Mouse (Mus musculus) liver, embryonic 12.5 days (tissue): Measurements from ENCODE around the gene Syce3. TPM values are rescaled to one million over a fixed set of nuclear protein-coding genes. Genes with fewer than 3 reads are reported as not detected.

ENCODE experiments used
- ATAC-seq: fragments of 200-750 bp; cut with Nextera tagmentation; 2 replicates; pipeline ENCODE4 v1.8.0; 2017; ENCODE audit warnings: moderate number of reproducible peaks, mild to moderate bottlenecking, moderate library complexity
- H3K27ac ChIP-seq: fragments of 300-500 bp; sonication (generic); 2 replicates; pipeline ENCODE4 v1.5.1; 2016; ENCODE audit warnings: mild to moderate bottlenecking
- H3K27me3 ChIP-seq: fragments of 300-500 bp; sonication (generic); replicated peaks from 2 replicates; pipeline ENCODE4 v1.6.1; 2016; ENCODE audit warnings: mild to moderate bottlenecking, moderate library complexity
- H3K36me3 ChIP-seq: fragments of 300-500 bp; sonication (generic); 2 replicates; pipeline ENCODE4 v1.6.1; 2016; ENCODE audit warnings: mild to moderate bottlenecking, moderate library complexity
- H3K4me1 ChIP-seq: fragments of 300-500 bp; sonication (generic); 2 replicates; pipeline ENCODE4 v1.6.1; 2016
- H3K4me2 ChIP-seq: fragments of 300-500 bp; sonication (generic); 2 replicates; pipeline ENCODE4 v1.6.1; 2016; ENCODE audit warnings: mild to moderate bottlenecking, moderate library complexity
- H3K4me3 ChIP-seq: fragments of 300-500 bp; sonication (generic); 2 replicates; pipeline ENCODE4 v1.5.1; 2016; ENCODE audit warnings: mild to moderate bottlenecking, moderate library complexity
- H3K9ac ChIP-seq: fragments of 300-500 bp; sonication (generic); 2 replicates; pipeline ENCODE4 v1.6.1; 2016; ENCODE audit warnings: mild to moderate bottlenecking, moderate library complexity
- H3K9me3 ChIP-seq: fragments of 300-500 bp; sonication (generic); replicated peaks from 2 replicates; pipeline ENCODE4 v1.6.1; 2016; ENCODE audit warnings: mild to moderate bottlenecking, moderate library complexity
- WGBS: fragments of 180-500 bp; shearing (Covaris S2); methylation state at CpG from one replicate; pipeline ENCODE4 v1.1.7; 2016; ENCODE audit not compliant: insufficient replicate concordance; 5-methylcytosine and 5-hydroxymethylcytosine counted together
- polyA plus RNA-seq: library from polyadenylated mRNA; unstranded; fragments of >200 nt; fragmentation: Nextera tagmentation; extraction: Ambion mirVana; gene quantifications from 2 replicates; pipeline ENCODE4 v1.2.1, GENCODE M21; 2016

The Syce3 gene
- polyA plus RNA-seq, 1 experiment from 2014 or later: not detected

DNA sequence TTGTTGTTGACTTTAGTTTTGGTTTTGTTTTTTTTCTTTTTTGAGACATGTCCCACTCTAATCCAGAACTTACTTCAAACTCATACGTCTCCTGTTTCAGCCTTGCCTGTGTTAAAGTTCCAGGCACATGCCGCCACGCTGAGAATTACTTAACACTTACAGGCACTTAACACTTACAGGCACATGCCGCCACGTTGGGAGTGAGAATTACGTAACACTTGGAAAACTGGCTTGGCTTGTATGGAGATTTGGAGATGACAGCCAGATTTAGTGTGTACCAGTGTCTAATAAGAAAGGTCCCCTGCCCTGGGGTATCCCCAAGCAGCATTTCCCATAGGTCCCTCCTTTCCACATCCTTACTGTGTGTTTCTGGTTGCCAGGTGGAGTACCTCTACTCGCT is 47.3 kb downstream of the Syce3 start:
- H3K9ac ChIP-seq: no peak overlapping the region
- H3K27ac ChIP-seq: no peak overlapping the region
- no peak overlapping the region for H3K4me2 ChIP-seq
- no peaks in the 10 kb centered on the region for H3K27me3 ChIP-seq
- H3K9me3 ChIP-seq: no peaks in the 10 kb centered on the region
- H3K4me3 ChIP-seq: no peak overlapping the region
- 90% methylated on average over 7 of the region's 7 CpGs for WGBS
- peaks cover 98% of the 10 kb centered on the region for H3K36me3 ChIP-seq
- peaks cover 19% of the 10 kb centered on the region for H3K4me1 ChIP-seq
- ATAC-seq: no peak

GRCm38 (mm10) chr15:89358784-89359183 is 51.5 kb downstream of the Syce3 start:
- WGBS: 31% methylated on average over 3 of the region's 3 CpGs
- ATAC-seq: no peak
- no peak overlapping the region; the same call in 1 of the 2 replicates for H3K9ac ChIP-seq
- peaks cover 61% of the 10 kb centered on the region for H3K36me3 ChIP-seq
- H3K27ac ChIP-seq: no peak overlapping the region
- no peaks in the 10 kb centered on the region for H3K9me3 ChIP-seq
- no peak overlapping the region for H3K4me3 ChIP-seq
- peaks cover 44% of the 10 kb centered on the region for H3K4me1 ChIP-seq
- 0 out of 2 replicates have a peak overlapping the region, but pooled peaks have one; percentile 7 for H3K4me2 ChIP-seq
- no peaks in the 10 kb centered on the region for H3K27me3 ChIP-seq

GRCm38 (mm10) chr15:89356372-89356771 is 53.9 kb downstream of the Syce3 start:
- H3K4me3 ChIP-seq: peak overlapping the region; percentile 80
- under 1% methylated on average over 15 of the region's 15 CpGs for WGBS
- H3K27ac ChIP-seq: peak overlapping the region; percentile 86
- peak overlapping the region; percentile 91 for H3K9ac ChIP-seq
- H3K36me3 ChIP-seq: peaks cover 61% of the 10 kb centered on the region
- H3K4me1 ChIP-seq: peaks cover 46% of the 10 kb centered on the region
- no peaks in the 10 kb centered on the region for H3K27me3 ChIP-seq
- peak; percentile 63 for ATAC-seq
- no peaks in the 10 kb centered on the region for H3K9me3 ChIP-seq
- H3K4me2 ChIP-seq: peak overlapping the region; percentile 92

- Histone ChIP-seq H3K36me3 (peaks cover 61% of the 10 kb centered on the region), H3K27ac (peak within 1 kb of the TSS; percentile 86), H3K27me3 (no peaks in the 10 kb centered on the region), H3K4me2 (peak within 1 kb of the TSS; percentile 92), H3K9ac (peak within 1 kb of the TSS; percentile 91), H3K9me3 (no peaks in the 10 kb centered on the region), H3K4me1 (peaks cover 46% of the 10 kb centered on the region), H3K4me3 (peak within 1 kb of the TSS; percentile 80)
- peak; percentile 88 for ATAC-seq
- WGBS: under 1% methylated on average over 64 of the region's 64 CpGs
These were observed 54.8 kb downstream of the Syce3 start, which contains the start of the genes Lmf2 and Ncaph2 for GRCm38 (mm10) chr15:89355241-89356187. Gene Lmf2 (minus strand): TSS chr15:89355659. Gene Ncaph2 (plus strand): TSS chr15:89355719.

GRCm38 (mm10) chr15:89354455-89354854 is 55.8 kb downstream of the Syce3 start:
- no peaks in the 10 kb centered on the region for H3K27me3 ChIP-seq
- peak overlapping the region; percentile 80 for H3K4me3 ChIP-seq
- peak overlapping the region; percentile 92 for H3K4me2 ChIP-seq
- H3K4me1 ChIP-seq: peaks cover 41% of the 10 kb centered on the region
- H3K36me3 ChIP-seq: peaks cover 60% of the 10 kb centered on the region
- no peak for ATAC-seq
- no peaks in the 10 kb centered on the region for H3K9me3 ChIP-seq
- peak overlapping the region; percentile 84; the same call in 1 of the 2 replicates for H3K27ac ChIP-seq
- 69% methylated on average over 7 of the region's 7 CpGs for WGBS
- H3K9ac ChIP-seq: peak overlapping the region; percentile 91

- H3K4me1 ChIP-seq: peaks cover 34% of the 10 kb centered on the region
- H3K27ac ChIP-seq: no peak overlapping the region
- peak overlapping the region; percentile 80 for H3K4me3 ChIP-seq
- no peaks in the 10 kb centered on the region for H3K27me3 ChIP-seq
- H3K9ac ChIP-seq: peak overlapping the region; percentile 91
- H3K36me3 ChIP-seq: peaks cover 56% of the 10 kb centered on the region
- H3K9me3 ChIP-seq: no peaks in the 10 kb centered on the region
- peak overlapping the region; percentile 92 for H3K4me2 ChIP-seq
- 93% methylated on average over 16 of the region's 16 CpGs for WGBS
- ATAC-seq: no peak
These were observed 56.5 kb downstream of the Syce3 start for GRCm38 (mm10) chr15:89353837-89354236.

GRCm38 (mm10) chr15:89352795-89353194 is 57.5 kb downstream of the Syce3 start:
- Histone ChIP-seq H3K27me3 (no peaks in the 10 kb centered on the region), H3K36me3 (peaks cover 47% of the 10 kb centered on the region), H3K9ac (no peak overlapping the region), H3K4me1 (peaks cover 24% of the 10 kb centered on the region), H3K9me3 (no peaks in the 10 kb centered on the region), H3K27ac (no peak overlapping the region), H3K4me2 (no peak overlapping the region), H3K4me3 (no peak overlapping the region)
- ATAC-seq: no peak
- WGBS: 91% methylated on average over 12 of the region's 12 CpGs

GRCm38 (mm10) chr15:89352054-89352453 is 58.2 kb downstream of the Syce3 start:
- WGBS: 93% methylated on average over 14 of the region's 14 CpGs
- no peak for ATAC-seq
- Histone ChIP-seq H3K4me1 (peaks cover 17% of the 10 kb centered on the region), H3K27ac (no peak overlapping the region), H3K9me3 (no peaks in the 10 kb centered on the region), H3K4me3 (no peak overlapping the region), H3K9ac (no peak overlapping the region), H3K36me3 (peaks cover 47% of the 10 kb centered on the region), H3K27me3 (no peaks in the 10 kb centered on the region), H3K4me2 (no peak overlapping the region)

- H3K4me2 ChIP-seq: no peak overlapping the region
- H3K9me3 ChIP-seq: no peaks in the 10 kb centered on the region
- no peak overlapping the region for H3K27ac ChIP-seq
- H3K9ac ChIP-seq: no peak overlapping the region
- no peak overlapping the region for H3K4me3 ChIP-seq
- ATAC-seq: no peak
- H3K36me3 ChIP-seq: peaks cover 47% of the 10 kb centered on the region
- WGBS: 85% methylated on average over 15 of the region's 15 CpGs
- H3K4me1 ChIP-seq: peaks cover 14% of the 10 kb centered on the region
- no peaks in the 10 kb centered on the region for H3K27me3 ChIP-seq
These were observed 59.0 kb downstream of the Syce3 start for GRCm38 (mm10) chr15:89351302-89351701.

GRCm38 (mm10) chr15:89350447-89350846 is 59.9 kb downstream of the Syce3 start:
- H3K9ac ChIP-seq: no peak overlapping the region
- no peak for ATAC-seq
- no peaks in the 10 kb centered on the region for H3K9me3 ChIP-seq
- H3K4me3 ChIP-seq: no peak overlapping the region
- H3K36me3 ChIP-seq: peaks cover 47% of the 10 kb centered on the region
- 84% methylated on average over 5 of the region's 5 CpGs for WGBS
- peaks cover 14% of the 10 kb centered on the region for H3K4me1 ChIP-seq
- no peak overlapping the region for H3K4me2 ChIP-seq
- H3K27ac ChIP-seq: no peak overlapping the region
- H3K27me3 ChIP-seq: no peaks in the 10 kb centered on the region

- Histone ChIP-seq H3K4me2 (no peak overlapping the region), H3K27me3 (no peaks in the 10 kb centered on the region; the same call in 1 of the 2 replicates), H3K36me3 (no peaks in the 10 kb centered on the region), H3K9ac (no peak overlapping the region), H3K9me3 (no peaks in the 10 kb centered on the region), H3K27ac (no peak overlapping the region), H3K4me1 (no peaks in the 10 kb centered on the region), H3K4me3 (no peak overlapping the region)
- ATAC-seq: no peak
- 56% methylated on average over 3 of the region's 3 CpGs for WGBS
These were observed 67.0 kb downstream of the Syce3 start for GRCm38 (mm10) chr15:89343325-89343724.

DNA sequence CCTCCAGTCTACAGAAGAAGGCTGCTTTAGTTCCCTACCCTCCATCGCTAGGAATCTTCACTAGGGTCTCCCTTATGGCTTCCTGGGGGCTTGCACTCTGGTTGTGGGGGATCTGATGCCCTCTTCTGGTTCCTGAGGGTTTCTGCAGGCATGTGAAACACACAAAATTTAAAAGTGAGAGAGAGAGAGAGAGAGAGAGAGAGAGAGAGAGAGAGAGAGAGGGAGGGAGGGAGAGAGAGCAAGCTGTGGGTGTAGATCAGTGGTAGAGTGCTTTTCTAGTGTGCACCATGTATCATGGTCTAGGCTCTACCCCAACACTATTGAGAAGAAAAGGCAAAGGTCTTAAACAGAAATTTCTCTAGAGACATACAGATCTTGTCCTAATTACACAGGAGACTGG is 68.6 kb downstream of the Syce3 start:
- Histone ChIP-seq H3K9ac (no peak overlapping the region), H3K27me3 (no peaks in the 10 kb centered on the region; the same call in 1 of the 2 replicates), H3K9me3 (no peaks in the 10 kb centered on the region), H3K4me3 (no peak overlapping the region), H3K4me1 (no peaks in the 10 kb centered on the region), H3K27ac (no peak overlapping the region), H3K36me3 (no peaks in the 10 kb centered on the region), H3K4me2 (no peak overlapping the region)
- no peak for ATAC-seq
- 48% methylated on average over 1 of the region's 1 CpGs for WGBS
